Mouse (Mus musculus) cortical plate, adult 2 months (tissue): ENCODE data around the gene Rpl34. TPM values are rescaled to one million over a fixed set of nuclear protein-coding genes. Genes with fewer than 3 reads are reported as not detected.

ENCODE experiments used
- H3K27ac ChIP-seq: fragments of 200-500 bp; 2 replicates; pipeline ENCODE4 v1.5.1; 2012; ENCODE audit warnings: low read length, control low read depth, inconsistent platforms; ENCODE audit not compliant: insufficient read depth
- H3K4me1 ChIP-seq: fragments of 200-500 bp; 2 replicates; pipeline ENCODE4 v1.6.1; 2011; ENCODE audit warnings: low read length; ENCODE audit not compliant: control insufficient read depth, insufficient read depth
- H3K4me3 ChIP-seq: fragments of 200-500 bp; 2 replicates; pipeline ENCODE4 v1.5.1; 2011; ENCODE audit warnings: mild to moderate bottlenecking, low read length, control low read depth; ENCODE audit not compliant: insufficient read depth
- CTCF ChIP-seq: fragments of 200-500 bp; IDR thresholded peaks from 2 replicates; pipeline ENCODE4 v1.5.1; 2011; ENCODE audit warnings: mild to moderate bottlenecking, control low read depth, low read length; ENCODE audit not compliant: insufficient read depth; ENCODE audit errors: extremely low read depth
- POLR2A ChIP-seq: fragments of 200-500 bp; IDR thresholded peaks from 2 replicates; pipeline ENCODE4 v1.6.1; 2011; ENCODE audit warnings: mild to moderate bottlenecking, low read length, control low read depth; ENCODE audit not compliant: insufficient read depth; ENCODE audit errors: extremely low read depth
- polyA plus RNA-seq: library from polyadenylated mRNA; depleted of rRNA; stranded (reverse); fragments of >200 nt; gene quantifications from 2 replicates; pipeline ENCODE4 v1.2.3, GENCODE M21; 2012; rRNA removed

Rpl34 gene
- 983 and 997 TPM in 2 replicates for polyA plus RNA-seq

DNA sequence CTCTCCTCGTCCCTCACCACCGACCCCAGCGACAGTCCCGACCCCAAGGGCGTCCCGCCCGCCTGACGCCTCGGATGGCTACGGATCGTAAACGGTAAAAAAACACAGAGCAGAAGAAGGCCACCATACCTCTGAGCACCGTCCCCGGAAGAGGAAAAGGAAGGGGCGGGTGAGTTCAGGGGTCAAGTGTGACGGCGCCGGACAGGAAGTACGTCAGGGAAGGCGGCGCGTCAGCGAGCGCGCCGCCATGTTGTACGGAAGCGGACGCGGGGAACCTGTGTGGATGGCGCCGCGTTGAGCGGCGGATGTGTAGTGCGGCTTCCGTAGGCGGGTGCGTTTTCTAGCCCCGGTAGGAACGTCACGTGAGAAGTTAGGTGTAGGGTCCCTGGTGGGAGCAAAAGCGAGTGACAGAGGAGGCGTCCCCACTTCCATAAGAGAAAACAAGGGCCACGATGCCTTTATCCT lies at the start of gene Rpl34:
Gene Rpl34, minus strand, starts transcription at position 210 of the 465 bp plus-strand sequence.
- Histone ChIP-seq H3K4me1 (peaks cover 1% of the 10 kb centered on the region; the same call in 1 of the 2 replicates), H3K4me3 (peak within 1 kb of the TSS; percentile 71), H3K27ac (peak within 1 kb of the TSS; percentile 48)
- TF ChIP-seq POLR2A (peak; percentile 95), CTCF (no peak)

DNA sequence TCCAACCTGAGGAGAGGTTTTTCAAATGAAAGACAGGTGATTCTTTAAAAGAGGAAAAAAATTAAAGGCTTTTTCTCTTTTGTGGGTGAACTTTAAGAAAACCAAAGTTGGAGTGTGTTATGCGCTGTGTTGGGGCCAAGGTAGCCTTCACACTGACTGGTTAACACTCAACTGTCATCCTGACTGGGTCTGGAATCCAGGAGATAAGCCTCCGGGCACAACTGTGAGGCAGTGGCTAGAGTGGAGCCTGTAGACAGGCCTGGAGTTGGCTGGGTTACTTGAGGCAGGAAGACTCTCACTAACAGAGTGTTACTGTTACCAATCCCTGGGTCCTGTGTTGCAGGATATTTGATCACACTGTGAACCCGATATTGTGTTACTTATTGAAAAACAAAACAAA lies 38.0 kb upstream of the Rpl34 start:
- no peak overlapping the region for H3K27ac ChIP-seq
- H3K4me3 ChIP-seq, result no peak overlapping the region
- TF ChIP-seq CTCF (no peak), POLR2A (no peak)
- no peaks in the 10 kb centered on the region for H3K4me1 ChIP-seq

DNA sequence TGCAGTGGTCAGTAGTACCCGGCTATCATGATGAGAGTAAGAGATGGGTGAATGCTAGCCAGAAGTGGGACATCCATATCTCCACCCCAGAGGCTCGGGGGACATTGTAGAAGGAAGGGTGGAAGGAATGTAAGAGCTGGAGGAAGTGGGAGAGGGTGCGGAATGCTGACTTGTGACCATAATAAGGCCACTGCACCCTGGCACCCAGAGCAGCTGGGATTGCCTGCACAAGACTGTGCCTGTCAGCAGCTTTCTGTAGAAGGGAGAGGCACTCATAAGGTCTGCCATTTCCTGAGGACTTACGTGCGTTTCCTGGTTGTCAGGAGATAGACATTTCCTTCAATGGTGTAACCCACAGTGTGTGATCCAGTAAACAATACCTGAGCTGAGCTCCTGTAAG lies 33.9 kb upstream of the Rpl34 start:
- Histone ChIP-seq H3K4me1 (no peaks in the 10 kb centered on the region), H3K27ac (no peak overlapping the region), H3K4me3 (no peak overlapping the region)
- TF ChIP-seq POLR2A (no peak), CTCF (no peak)

GRCm38 (mm10) chr3:130760711-130761435 lies 30.7 kb upstream of the Rpl34 start:
- TF ChIP-seq CTCF (peak; percentile 72), POLR2A (no peak)
- no peak overlapping the region for H3K4me3 ChIP-seq
- H3K4me1 ChIP-seq, result no peaks in the 10 kb centered on the region
- no peak overlapping the region for H3K27ac ChIP-seq

- H3K27ac ChIP-seq, result no peak overlapping the region
- TF ChIP-seq POLR2A (no peak), CTCF (no peak)
- H3K4me1 ChIP-seq, result no peaks in the 10 kb centered on the region
- H3K4me3 ChIP-seq, result no peak overlapping the region
Observed at GRCm38 (mm10) chr3:130758157-130758841, 28.1 kb upstream of the Rpl34 start.

GRCm38 (mm10) chr3:130757117-130757852 lies 27.1 kb upstream of the Rpl34 start:
- Histone ChIP-seq H3K27ac (no peak overlapping the region), H3K4me1 (no peaks in the 10 kb centered on the region), H3K4me3 (no peak overlapping the region)
- no peak for TF ChIP-seq CTCF
- no peak for TF ChIP-seq POLR2A

DNA sequence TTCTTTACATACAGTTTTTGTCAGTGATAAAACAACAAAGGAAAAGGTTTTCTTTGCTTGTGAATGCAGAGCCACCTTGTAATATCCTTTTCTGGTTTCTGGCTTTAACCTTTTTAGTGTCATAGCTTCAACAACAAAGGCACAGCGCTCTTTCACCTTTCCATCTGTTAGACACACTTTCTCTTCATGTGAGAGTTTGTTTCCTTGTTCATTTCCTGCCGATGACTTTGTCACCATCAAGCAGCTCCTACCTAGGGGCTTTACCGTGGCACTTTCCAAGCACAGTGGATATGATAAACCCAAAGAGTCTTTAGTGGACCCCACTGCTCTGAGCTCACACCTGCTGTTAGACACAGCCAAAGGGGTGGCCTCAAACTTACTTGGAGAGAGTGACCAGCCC lies 19.0 kb upstream of the Rpl34 start:
- TF ChIP-seq POLR2A, result no peak
- no peak for TF ChIP-seq CTCF
- Histone ChIP-seq H3K4me3 (no peak overlapping the region), H3K4me1 (no peaks in the 10 kb centered on the region), H3K27ac (no peak overlapping the region)

DNA sequence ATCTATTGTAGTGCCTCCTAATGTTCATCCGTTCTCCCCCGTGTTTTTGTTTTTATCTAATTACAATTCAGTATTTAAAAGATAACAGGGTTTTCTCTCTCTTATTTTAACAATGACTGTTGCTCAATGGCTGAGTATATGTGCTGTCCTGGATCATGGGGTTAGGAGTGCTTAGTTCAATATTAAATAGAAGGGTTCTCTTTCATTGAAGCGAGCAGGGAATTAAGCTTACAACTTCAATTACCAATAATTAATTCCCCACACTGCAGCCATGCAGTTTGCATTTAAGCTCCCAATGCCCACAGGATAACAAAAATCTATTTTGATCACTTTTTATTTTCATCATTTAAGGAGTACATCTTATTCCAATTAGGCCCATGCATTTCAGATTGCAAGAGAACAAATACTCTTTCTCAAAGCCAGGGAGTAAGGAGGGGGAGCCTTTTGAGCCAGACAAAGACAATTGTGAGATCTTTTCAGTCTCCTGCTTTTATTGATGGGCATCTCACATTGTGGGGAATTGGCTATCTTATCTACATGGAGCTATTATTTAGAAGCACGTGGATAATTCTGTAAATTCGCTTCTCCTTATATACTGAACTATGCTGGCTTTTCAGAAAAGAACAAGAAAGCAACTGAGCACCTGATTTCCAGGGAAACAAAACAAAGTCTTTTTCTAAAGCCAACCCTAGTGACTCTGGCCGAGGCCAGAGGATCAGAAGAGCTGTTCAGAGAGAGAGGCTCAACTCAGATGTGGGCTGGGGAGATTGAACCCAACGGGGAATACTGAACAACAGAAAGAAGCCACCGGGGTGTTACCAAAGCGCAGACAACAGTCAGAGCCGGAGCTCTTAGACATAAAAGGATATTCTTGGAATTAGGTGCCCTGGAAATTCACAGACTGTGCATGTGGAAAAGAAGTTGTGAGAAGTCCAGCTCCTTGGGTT lies 16.7 kb upstream of the Rpl34 start:
- Histone ChIP-seq H3K27ac (no peak overlapping the region), H3K4me3 (no peak overlapping the region), H3K4me1 (no peaks in the 10 kb centered on the region)
- TF ChIP-seq CTCF (no peak), POLR2A (no peak)

DNA sequence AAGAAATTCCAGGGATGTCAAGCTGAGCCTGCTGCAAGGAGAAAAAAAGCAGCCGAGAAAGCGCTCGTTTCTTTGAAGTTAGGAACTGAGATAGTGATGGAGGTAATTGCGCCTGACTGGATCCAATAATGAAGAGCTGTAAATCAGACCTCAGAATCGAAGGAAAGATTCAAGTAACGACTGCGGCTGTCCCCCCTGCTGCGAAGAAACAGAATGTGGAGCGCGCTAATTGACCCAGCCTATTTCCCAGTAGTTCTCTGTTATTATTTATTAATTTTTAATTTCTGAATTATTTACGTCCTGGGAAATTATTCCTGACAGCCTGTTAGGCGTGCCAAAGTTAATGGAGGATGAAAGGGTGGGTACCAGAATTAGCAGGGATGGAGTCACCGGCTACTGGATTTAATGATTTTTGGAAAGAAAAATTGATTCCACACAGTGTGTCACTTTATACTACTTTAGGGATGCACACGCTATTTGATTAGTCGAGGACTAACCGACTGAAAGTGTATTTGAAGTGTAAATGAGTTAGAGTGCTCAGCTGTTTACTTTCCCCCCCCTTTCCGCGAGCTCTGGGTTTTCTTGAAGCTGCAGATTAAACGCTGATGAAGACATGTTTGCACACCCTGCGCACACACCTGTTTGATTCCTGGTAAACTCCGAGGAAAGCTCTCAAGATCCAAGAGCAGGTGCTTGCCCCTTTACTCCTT lies 7.6 kb upstream of the Rpl34 start:
- Histone ChIP-seq H3K4me1 (no peaks in the 10 kb centered on the region), H3K27ac (no peak overlapping the region), H3K4me3 (no peak overlapping the region)
- TF ChIP-seq CTCF, result no peak
- TF ChIP-seq POLR2A, result no peak
